Mouse (Mus musculus): ENCODE measurements at regions not wholly inside any gene's neighbourhood (a gene's known extent, or its start where the extent isn't known, plus 50 kb on each side); places are given as distances from the start of the nearest gene placed in this dataset.

GRCm38 (mm10) chr7:145135971-145136370 lies 71.9 kb downstream of the 1810010D01Rik start:
- TF ChIP-seq CTCF (conservative IDR thresholded peaks at IDR 0.05; ENCODE audit: insufficient read depth, insufficient read length, low read depth, low read length) = no peak
- TF ChIP-seq POLR2A (IDR thresholded peaks at IDR 0.05; ENCODE audit: low read depth, low read length) = no peak
